Comparison of ENCODE assay signal across 8 mouse cellular contexts in genomic region chr1:180778403-180778754, GRCm38 (mm10). TPM values are rescaled to one million over a fixed set of nuclear protein-coding genes. Genes with fewer than 3 reads are reported as not detected.
DNase-seq lines count a peak whose midpoint lies in the region; ATAC-seq and TF ChIP-seq lines count a peak whose summit lies in the region.

No protein-coding gene starts in this region.

- H3K4me3 ChIP-seq in heart, embryonic 14.5 days (ENCODE audit: control insufficient read depth in 1 of 2, insufficient read depth in 1 of 2, low read depth in 1 of 2, low read length in 2 of 2), result peak overlapping the region; percentile 60 to 76
- H3K4me3 ChIP-seq in bone marrow, adult 2 months (replicated peaks; ENCODE audit: control insufficient read depth, low read depth, low read length), result peak overlapping the region; percentile 56
- H3K4me3 ChIP-seq in hindbrain, embryonic 11.5 days (ENCODE audit: low read depth, low read length), result peak overlapping the region; percentile 50

- TF ChIP-seq CTCF in bone marrow, adult 2 months (IDR thresholded peaks at IDR 0.05; ENCODE audit: control insufficient read depth, insufficient read depth, low read length), result no peak

- peak; percentile 11; the same call in 1 of the 2 replicates for ATAC-seq in heart, embryonic 14.5 days (ENCODE audit: insufficient number of reproducible peaks, insufficient read depth, low FRiP score, low read depth)
- peak; percentile 67 for ATAC-seq in hindbrain, embryonic 11.5 days (ENCODE audit: low FRiP score)
- ATAC-seq in megakaryocyte-erythroid progenitor cell, adult 5-6 weeks (replicated peaks; ENCODE audit: low FRiP score, low TSS enrichment, poor library complexity, severe bottlenecking), result peak; percentile 21

- H3K27me3 ChIP-seq in heart, embryonic 14.5 days (ENCODE audit: control insufficient read depth, insufficient read depth, low read length), result no peaks in the 10 kb centered on the region
- H3K27me3 ChIP-seq in hindbrain, embryonic 11.5 days (ENCODE audit: control insufficient read depth, insufficient read depth, low read length), result no peaks in the 10 kb centered on the region

- TF ChIP-seq POLR2A in bone marrow, adult 2 months (IDR thresholded peaks at IDR 0.05; ENCODE audit: borderline replicate concordance, control insufficient read depth, low read depth, low read length), result no peak

- peak overlapping the region; percentile 69 to 98; a peak in 3 of 4 replicates for H3K27ac ChIP-seq in heart, embryonic 14.5 days (replicated peaks in 1 of 2; ENCODE audit: control insufficient read depth in 1 of 2, insufficient read depth in 1 of 2, low read depth in 2 of 2, low read length in 2 of 2)
- H3K27ac ChIP-seq in bone marrow, adult 2 months (ENCODE audit: control insufficient read depth, insufficient read depth, low read depth, low read length, poor library complexity), result peak overlapping the region; percentile 83; the same call in 1 of the 2 replicates
- peak overlapping the region; percentile 80 for H3K27ac ChIP-seq in hindbrain, embryonic 11.5 days (ENCODE audit: low read depth, low read length)

- under 1% methylated on average over 13 of the region's 13 CpGs for WGBS in heart, embryonic 14.5 days
- 11% methylated on average over 13 of the region's 13 CpGs for WGBS in bone marrow, adult 2 months
- WGBS in hindbrain, embryonic 11.5 days, result 0% methylated on average over 13 of the region's 13 CpGs

- peaks cover 4% of the 10 kb centered on the region for H3K9me3 ChIP-seq in heart, embryonic 14.5 days (ENCODE audit: control insufficient read depth, low read length)
- H3K9me3 ChIP-seq in hindbrain, embryonic 11.5 days (ENCODE audit: control insufficient read depth, low read length), result no peaks in the 10 kb centered on the region

- H3K4me1 ChIP-seq in heart, embryonic 14.5 days (ENCODE audit: control insufficient read depth in 2 of 2, insufficient read depth in 2 of 2, low read length in 2 of 2), result peaks cover 18 to 19% of the 10 kb centered on the region in 2 experiments
- no peaks in the 10 kb centered on the region; the same call in 1 of the 2 replicates for H3K4me1 ChIP-seq in bone marrow, adult 2 months (ENCODE audit: control insufficient read depth, insufficient read depth, low read length)
- H3K4me1 ChIP-seq in hindbrain, embryonic 11.5 days (replicated peaks; ENCODE audit: control insufficient read depth, insufficient read depth, low read length), result no peaks in the 10 kb centered on the region

- H3K9ac ChIP-seq in heart, embryonic 14.5 days (ENCODE audit: low read length), result peak overlapping the region; percentile 86
- H3K9ac ChIP-seq in hindbrain, embryonic 11.5 days (ENCODE audit: low read depth, low read length), result peak overlapping the region; percentile 72

- H3K36me3 ChIP-seq in heart, embryonic 14.5 days (ENCODE audit: control insufficient read depth, insufficient read depth, low read length), result no peaks in the 10 kb centered on the region
- H3K36me3 ChIP-seq in hindbrain, embryonic 11.5 days (ENCODE audit: control insufficient read depth, insufficient read depth, low read length), result no peaks in the 10 kb centered on the region

- no peak for DNase-seq in heart, adult 8-10 months (ENCODE audit: low spot score)
- no peak for DNase-seq in hindbrain, embryonic 11.5 days (ENCODE audit: low spot score)
- no peak for DNase-seq in spleen, adult 18-20 months
- no peak for DNase-seq in thymus, postnatal 10 days (ENCODE audit: low spot score in 2 of 2)
- DNase-seq in gastrocnemius, adult 8-10 months (ENCODE audit: low spot score in 2 of 2), result no peak

- H3K4me2 ChIP-seq in heart, embryonic 14.5 days (ENCODE audit: low read length), result peak overlapping the region; percentile 92
- peak overlapping the region; percentile 84 for H3K4me2 ChIP-seq in hindbrain, embryonic 11.5 days (replicated peaks; ENCODE audit: low read depth, low read length)

RNA-seq across cellular contexts. Expression of gene H3f3a, which starts 35.4 kb away (rescaled TPM):
- polyA plus RNA-seq in heart, embryonic 14.5 days (2014; fragmentation: Nextera tagmentation; extraction: Ambion mirVana), result 1,749 and 1,827 TPM in 2 replicates
- 100 to 1,000 TPM; 363 to 431 (median 376) TPM for total RNA-seq in heart, adult 8-10 months (2022)
- polyA plus RNA-seq in bone marrow, adult 2 months (2011; ENCODE audit: insufficient read depth, insufficient read length, low replicate concordance, missing spikeins), result 682 and 801 TPM in 2 replicates
- polyA plus RNA-seq in hindbrain, embryonic 11.5 days (2014; fragmentation: Nextera tagmentation; extraction: Ambion mirVana), result 3,542 and 3,682 TPM in 2 replicates
- 737 and 1,041 TPM in 2 replicates for total RNA-seq in megakaryocyte-erythroid progenitor cell, adult 5-6 weeks (2014; fragmentation: Nextera tagmentation)
- total RNA-seq in megakaryocyte-erythroid progenitor cell, adult 5-6 weeks (2017), result 1,518 and 1,745 TPM in 2 replicates
- total RNA-seq in gastrocnemius, adult 8-10 months (2022), result 100 to 1,000 TPM; 274 to 310 (median 289) TPM

RNA-seq across cellular contexts. Expression of gene Acbd3, which starts 52.5 kb away (rescaled TPM):
- 23.7 and 24.6 TPM in 2 replicates for polyA plus RNA-seq in heart, embryonic 14.5 days (2014; fragmentation: Nextera tagmentation; extraction: Ambion mirVana)
- total RNA-seq in heart, adult 8-10 months (2022), result 10 to 100 TPM; 19.4 to 24.6 (median 22.0) TPM
- polyA plus RNA-seq in bone marrow, adult 2 months (2011; ENCODE audit: insufficient read depth, insufficient read length, low replicate concordance, missing spikeins), result 11.7 and 16.1 TPM in 2 replicates
- polyA plus RNA-seq in hindbrain, embryonic 11.5 days (2014; fragmentation: Nextera tagmentation; extraction: Ambion mirVana), result 24.8 and 27.7 TPM in 2 replicates
- total RNA-seq in megakaryocyte-erythroid progenitor cell, adult 5-6 weeks (2014; fragmentation: Nextera tagmentation), result 19.1 and 21.9 TPM in 2 replicates
- 42.7 and 44.4 TPM in 2 replicates for total RNA-seq in megakaryocyte-erythroid progenitor cell, adult 5-6 weeks (2017)
- 10 to 100 TPM; 10.2 to 15.0 (median 13.6) TPM for total RNA-seq in gastrocnemius, adult 8-10 months (2022)

Comparison
In these comparisons a context has a peak if more than half of its experiments do, and no peak if none do; other contexts are left out.
1. ATAC-seq: peak in every context shown above with its lines; median percentile 67 in hindbrain, embryonic 11.5 days; 21 in megakaryocyte-erythroid progenitor cell, adult 5-6 weeks; 11 in heart, embryonic 14.5 days.